Mouse (Mus musculus): ENCODE results near the gene Snx30.

DNA sequence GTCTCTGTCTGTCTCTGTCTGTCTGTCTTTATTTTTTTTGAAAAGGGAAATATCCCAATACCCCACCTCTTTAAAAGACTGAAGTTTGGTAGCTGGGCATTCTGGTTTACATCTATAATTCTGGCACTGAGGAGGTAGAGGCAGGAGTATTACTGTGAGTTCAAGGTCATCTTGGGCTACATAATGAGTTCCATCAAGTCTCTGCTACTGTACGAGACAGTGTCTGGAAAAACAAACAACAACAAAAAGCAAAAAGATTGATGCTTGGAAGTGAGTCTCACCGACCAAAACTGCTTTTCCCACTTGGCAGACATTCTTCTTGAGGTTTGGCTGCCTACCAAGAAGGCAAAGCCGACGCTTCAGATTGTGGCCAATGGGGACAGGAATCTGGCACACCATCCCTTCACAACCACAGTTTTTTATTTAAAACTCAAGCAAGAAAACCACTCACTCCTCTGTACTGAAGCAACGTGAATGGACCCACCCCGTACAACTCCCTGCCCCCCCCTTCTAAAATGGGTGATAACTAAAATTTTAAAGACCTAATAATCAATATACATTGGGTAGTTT, 63.9 kb downstream of the Snx30 start:
- TF ChIP-seq TAL1 (IDR thresholded peaks at IDR 0.05; ENCODE audit: low read length) (no peak), GATA1 (IDR thresholded peaks at IDR 0.05; ENCODE audit: low read length) (no peak)

All from erythroblast, embryonic 14.5 days (primary cell).